ENCODE assay signal across 13 mouse cellular contexts in genomic region chr11:117919211-117919610, GRCm38 (mm10). TPM values are rescaled to one million over a fixed set of nuclear protein-coding genes. Genes with fewer than 3 reads are reported as not detected.
DNase-seq lines count a peak whose midpoint lies in the region; ATAC-seq lines count a peak whose summit lies in the region.
"Had no signal": no experiment of that assay in that cellular context is flagged by ENCODE, and none has a peak within 500 bp of the region (broad histone marks: within the 10 kb centered on the region; RNA-seq: fewer than 3 reads in every experiment).

No protein-coding gene starts in this region.

- no peak for ATAC-seq in frontal cortex, adult (ENCODE audit: low TSS enrichment)
- ATAC-seq: intestine, embryonic 15.5 days had no signal

- intact Hi-C loops in heart, postnatal 25 days (cut with DNase I) = no loop called here

- DNase-seq in heart, adult 18-20 months = peak; percentile 29 to 43
- no peak for DNase-seq in heart, postnatal 25 days (ENCODE audit: low spot score)
- DNase-seq in 3T3-L1 (ENCODE audit: low read depth, low spot score) = peak; percentile 31
- DNase-seq in adipocyte (ENCODE audit: low spot score) = peak; percentile 58
- DNase-seq in kidney, postnatal 14 days = peak; percentile 56
- DNase-seq in layer of hippocampus, adult 9-10 months (ENCODE audit: low spot score) = no peak
- DNase-seq: cerebellum, adult 2 months; liver had no signal

RNA-seq across cellular contexts. Expression of gene Tha1, which starts 45.9 kb away (rescaled TPM):
- total RNA-seq in heart, adult 18-20 months (2021) = 10 to 100 TPM; 10.6 to 10.8 TPM
- total RNA-seq in heart, postnatal 25 days (2021) = 1 to 10 TPM; 6.7 to 7.3 TPM

RNA-seq across cellular contexts. Expression of gene Socs3, which starts 50.6 kb away (rescaled TPM):
- total RNA-seq in heart, adult 18-20 months (2021) = 1 to 10 TPM; 3.2 to 3.5 TPM
- 1 to 10 TPM; 5.2 to 6.3 TPM for total RNA-seq in heart, postnatal 25 days (2021)

RNA-seq across cellular contexts. Expression of gene Tmem235, which starts 58.7 kb away (rescaled TPM):
- not detected for total RNA-seq in heart, adult 18-20 months (2021)
- not detected for total RNA-seq in heart, postnatal 25 days (2021)
- total RNA-seq: adrenal gland, postnatal 4 days; granulocyte monocyte progenitor cell, adult 5-6 weeks; hematopoietic stem cell, adult 5-6 weeks had no signal

Comparison
In these comparisons a context has a peak if more than half of its experiments do, and no peak if none do; other contexts are left out.
1. DNase-seq: peak in heart, adult 18-20 months (2 of 2), 3T3-L1 (single experiment), adipocyte (single experiment) and kidney, postnatal 14 days (single experiment); none in heart, postnatal 25 days (single experiment) and layer of hippocampus, adult 9-10 months (single experiment).